Comparison of ENCODE assay signal across 7 mouse cellular contexts in the genomic region with DNA sequence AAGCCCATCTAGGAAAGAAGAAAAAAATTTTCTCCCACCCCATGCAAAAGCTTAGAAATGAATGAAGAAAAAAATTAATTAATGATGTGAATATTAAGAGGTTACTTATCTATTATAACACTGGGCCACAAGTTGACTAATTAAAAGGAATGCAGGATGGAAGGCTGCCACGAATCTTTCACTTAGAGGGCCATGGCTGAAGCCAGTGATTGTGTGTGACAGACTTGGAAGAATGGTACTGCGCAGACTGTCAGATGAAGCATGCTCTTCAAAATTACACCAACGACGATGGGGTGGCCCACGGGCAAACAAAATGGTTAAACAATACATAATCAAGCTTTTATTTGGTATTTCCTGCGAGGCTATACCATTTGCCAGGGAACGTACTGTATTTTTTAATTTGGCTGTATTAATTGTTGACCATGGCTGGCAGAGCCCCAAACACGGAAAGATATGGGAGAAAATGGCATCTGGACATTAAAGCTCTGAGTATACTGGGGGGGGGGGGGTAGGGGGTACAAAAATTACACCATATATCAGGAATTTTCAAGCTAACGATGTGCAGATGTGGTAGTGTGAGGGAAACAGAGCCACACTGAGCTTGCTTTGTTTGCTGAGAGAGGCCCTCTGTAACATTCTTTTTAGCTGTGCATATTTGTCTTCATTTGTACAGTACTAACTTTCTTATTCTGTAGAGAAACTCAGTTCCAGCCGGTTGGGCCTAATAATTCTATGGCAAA.
DNase-seq lines count a peak whose midpoint lies in the region; ATAC-seq and TF ChIP-seq lines count a peak whose summit lies in the region.
"Not testable (repeated sequence)": the region's sequence is repeated elsewhere in the genome, so short reads cannot be mapped to it uniquely, and the experiment has no call there.

No protein-coding gene starts in this region.

- TF ChIP-seq CTCF in brain, embryonic 14.5 days (IDR thresholded peaks at IDR 0.05; ENCODE audit: borderline replicate concordance, extremely low read depth, insufficient read depth, insufficient read length); heart, postnatal 0 days (IDR thresholded peaks at IDR 0.05; ENCODE audit: low read depth): not testable (repeated sequence)

- not testable (repeated sequence) for TF ChIP-seq POLR2A in brain, embryonic 14.5 days (IDR thresholded peaks at IDR 0.05; ENCODE audit: borderline replicate concordance, extremely low read depth, insufficient read depth, insufficient read length, poor library complexity, severe bottlenecking); limb, embryonic 14.5 days (IDR thresholded peaks at IDR 0.05; ENCODE audit: borderline replicate concordance, extremely low read depth, insufficient read depth, insufficient read length)

- H3K4me1 ChIP-seq in embryonic facial prominence, embryonic 11.5 days (ENCODE audit: control insufficient read depth, insufficient read depth, low read length); heart, postnatal 0 days (ENCODE audit: control insufficient read depth, insufficient read depth); limb, embryonic 11.5 days (ENCODE audit: control insufficient read depth, insufficient read depth, low read length); limb, embryonic 14.5 days (ENCODE audit: control insufficient read depth, insufficient read depth, low read length); lung, embryonic 16.5 days (replicated peaks; ENCODE audit: control insufficient read depth, insufficient read depth, low read length): not testable (repeated sequence)

- 51% methylated on average over 10 of the region's 10 CpGs for WGBS in embryonic facial prominence, embryonic 11.5 days
- 60% methylated on average over 10 of the region's 10 CpGs for whole genome bisulfite sequencing in heart, postnatal 0 days
- WGBS in limb, embryonic 11.5 days, result 40% methylated on average over 10 of the region's 10 CpGs
- WGBS in limb, embryonic 14.5 days, result 26% methylated on average over 10 of the region's 10 CpGs
- 18% methylated on average over 10 of the region's 10 CpGs for WGBS in lung, embryonic 16.5 days

- H3K9me3 ChIP-seq in embryonic facial prominence, embryonic 11.5 days (replicated peaks; ENCODE audit: control insufficient read depth, low read length); heart, postnatal 0 days (replicated peaks; ENCODE audit: control insufficient read depth, low read length); limb, embryonic 11.5 days (ENCODE audit: control insufficient read depth, low read length); limb, embryonic 14.5 days (ENCODE audit: control insufficient read depth, low read length); lung, embryonic 16.5 days (ENCODE audit: control insufficient read depth, low read length): not testable (repeated sequence)

- TF ChIP-seq EP300 in heart, postnatal 0 days (IDR thresholded peaks at IDR 0.05; ENCODE audit: low read depth), result not testable (repeated sequence)

- not testable (repeated sequence) for H3K36me3 ChIP-seq in embryonic facial prominence, embryonic 11.5 days (replicated peaks; ENCODE audit: control insufficient read depth, insufficient read depth, low read depth, low read length); heart, postnatal 0 days (replicated peaks; ENCODE audit: control insufficient read depth, insufficient read depth, low read length); limb, embryonic 11.5 days (ENCODE audit: control insufficient read depth, insufficient read depth, low read length); limb, embryonic 14.5 days (ENCODE audit: control insufficient read depth, insufficient read depth, low read length); lung, embryonic 16.5 days (ENCODE audit: control insufficient read depth, insufficient read depth, low read length)

- not testable (repeated sequence) for H3K9ac ChIP-seq in embryonic facial prominence, embryonic 11.5 days (replicated peaks; ENCODE audit: low read length); heart, postnatal 0 days (replicated peaks; ENCODE audit: low read depth, low read length); limb, embryonic 11.5 days (ENCODE audit: low read length); limb, embryonic 14.5 days (ENCODE audit: low read depth, low read length, severe bottlenecking); lung, embryonic 16.5 days (ENCODE audit: low read length)

- not testable (repeated sequence) for H3K27ac ChIP-seq in embryonic facial prominence, embryonic 11.5 days (replicated peaks; ENCODE audit: low read depth, low read length); heart, postnatal 0 days (ENCODE audit: low read depth); limb, embryonic 11.5 days (replicated peaks; ENCODE audit: low read depth, low read length); limb, embryonic 14.5 days (replicated peaks; ENCODE audit: low read depth, low read length); lung, embryonic 16.5 days (ENCODE audit: low read length)

- not testable (repeated sequence) for ATAC-seq in embryonic facial prominence, embryonic 11.5 days (replicated peaks; ENCODE audit: insufficient number of reproducible peaks, low FRiP score, low TSS enrichment, low read depth); heart, postnatal 0 days (ENCODE audit: insufficient read depth, low read depth); limb, embryonic 11.5 days (ENCODE audit: insufficient number of reproducible peaks, low FRiP score, low TSS enrichment, low read depth); limb, embryonic 14.5 days (ENCODE audit: low FRiP score, low read depth)
- ATAC-seq in lung, embryonic 16.5 days (ENCODE audit: low read depth), result 0 out of 2 replicates have a peak, but pooled peaks have one; percentile 51

- not testable (repeated sequence) for H3K4me3 ChIP-seq in embryonic facial prominence, embryonic 11.5 days (ENCODE audit: low read depth, low read length); heart, postnatal 0 days (ENCODE audit: low read depth, low read length); limb, embryonic 11.5 days (ENCODE audit: low read depth, low read length); limb, embryonic 14.5 days (replicated peaks; ENCODE audit: low read length); lung, embryonic 16.5 days (ENCODE audit: low read length)

- DNase-seq in brain, embryonic 14.5 days (ENCODE audit: low read depth), result peak; percentile 65
- peak; percentile 49 for DNase-seq in embryonic facial prominence, embryonic 11.5 days (ENCODE audit: low spot score)
- peak; percentile 57 for DNase-seq in forelimb bud, embryonic 11.5 days (ENCODE audit: low read depth, low spot score)
- DNase-seq in heart, postnatal 0 days (ENCODE audit: low spot score), result peak; percentile 4
- peak; percentile 24 for DNase-seq in limb, embryonic 11.5 days (ENCODE audit: low spot score)
- peak; percentile 52 for DNase-seq in limb, embryonic 14.5 days (ENCODE audit: low spot score)

- H3K27me3 ChIP-seq in embryonic facial prominence, embryonic 11.5 days (ENCODE audit: control insufficient read depth, insufficient read depth, low read length); heart, postnatal 0 days (ENCODE audit: control insufficient read depth, insufficient read depth, low read length); limb, embryonic 11.5 days (ENCODE audit: control insufficient read depth, insufficient read depth, low read length); limb, embryonic 14.5 days (ENCODE audit: control insufficient read depth, insufficient read depth, low read length); lung, embryonic 16.5 days (ENCODE audit: control insufficient read depth, insufficient read depth, low read depth, low read length): not testable (repeated sequence)

- H3K4me2 ChIP-seq in embryonic facial prominence, embryonic 11.5 days (ENCODE audit: low read depth, low read length); heart, postnatal 0 days (ENCODE audit: low read depth, low read length); limb, embryonic 11.5 days (ENCODE audit: low read depth, severe bottlenecking); limb, embryonic 14.5 days (replicated peaks; ENCODE audit: low read depth, low read length, severe bottlenecking); lung, embryonic 16.5 days (ENCODE audit: low read depth, low read length): not testable (repeated sequence)

Comparison
In these comparisons a context has a peak if more than half of its experiments do, and no peak if none do; other contexts are left out.
1. DNase-seq: peak in every context shown above with its lines; median percentile 65 in brain, embryonic 14.5 days; 57 in forelimb bud, embryonic 11.5 days; 52 in limb, embryonic 14.5 days; 49 in embryonic facial prominence, embryonic 11.5 days; 24 in limb, embryonic 11.5 days; 4 in heart, postnatal 0 days.